Mouse (Mus musculus) stomach, embryonic 16.5 days (tissue): Measurements from ENCODE around the gene Cryzl2. TPM values are rescaled to one million over a fixed set of nuclear protein-coding genes. Genes with fewer than 3 reads are reported as not detected.

ENCODE experiments used
- ATAC-seq: fragments of 200-750 bp; cut with Nextera tagmentation; 2 replicates; pipeline ENCODE4 v1.8.0; 2017; ENCODE audit warnings: moderate number of reproducible peaks, moderate TSS enrichment; ENCODE audit not compliant: insufficient read depth, low FRiP score
- H3K27ac ChIP-seq: fragments of 300-500 bp; sonication (generic); 2 replicates; pipeline ENCODE4 v1.5.1; 2014; ENCODE audit warnings: low read length
- H3K27me3 ChIP-seq: fragments of 300-500 bp; sonication (generic); 2 replicates; pipeline ENCODE4 v1.6.1; 2014; ENCODE audit warnings: low read length, control low read depth, mixed read lengths; ENCODE audit not compliant: control insufficient read depth, insufficient read depth
- H3K36me3 ChIP-seq: fragments of 300-500 bp; sonication (generic); 2 replicates; pipeline ENCODE4 v1.6.1; 2014; ENCODE audit warnings: low read length; ENCODE audit not compliant: control insufficient read depth, insufficient read depth
- H3K4me1 ChIP-seq: fragments of 300-500 bp; sonication (generic); 2 replicates; pipeline ENCODE4 v1.6.1; 2014; ENCODE audit warnings: low read length, control low read depth, mixed read lengths; ENCODE audit not compliant: control insufficient read depth, insufficient read depth
- H3K4me2 ChIP-seq: fragments of 300-500 bp; sonication (generic); 2 replicates; pipeline ENCODE4 v1.6.1; 2014; ENCODE audit warnings: low read depth, low read length, mixed read lengths
- H3K4me3 ChIP-seq: fragments of 300-500 bp; sonication (generic); replicated peaks from 2 replicates; pipeline ENCODE4 v1.5.1; 2014; ENCODE audit warnings: mild to moderate bottlenecking, low read length
- H3K9ac ChIP-seq: fragments of 300-500 bp; sonication (generic); 2 replicates; pipeline ENCODE4 v1.6.1; 2014; ENCODE audit warnings: low read length
- H3K9me3 ChIP-seq: fragments of 300-500 bp; sonication (generic); replicated peaks from 2 replicates; pipeline ENCODE4 v1.6.1; 2016; ENCODE audit warnings: low read length, control low read depth; ENCODE audit not compliant: control insufficient read depth
- WGBS: fragments of 180-500 bp; shearing (Covaris S2); extraction: QIAGEN DNeasy Blood & Tissue Kit; methylation state at CpG from one replicate; pipeline ENCODE4 v1.1.7; 2014; 5-methylcytosine and 5-hydroxymethylcytosine counted together
- polyA plus RNA-seq: library from polyadenylated mRNA; unstranded; fragments of >200 nt; fragmentation: Nextera tagmentation; extraction: Ambion mirVana; gene quantifications from 2 replicates; pipeline ENCODE4 v1.2.1, GENCODE M21; 2015

Cryzl2 gene
- polyA plus RNA-seq, 1 experiment from 2014 or later = 13.2 TPM

GRCm38 (mm10) chr1:157507814-157508213, 49.4 kb downstream of the Cryzl2 start:
- peak; percentile 64; the same call in 1 of the 2 replicates for ATAC-seq
- 36% methylated on average over 5 of the region's 5 CpGs for WGBS
- no peaks in the 10 kb centered on the region for H3K9me3 ChIP-seq
- peak overlapping the region; percentile 22; the same call in 1 of the 2 replicates for H3K4me2 ChIP-seq
- no peak overlapping the region for H3K4me3 ChIP-seq
- no peaks in the 10 kb centered on the region for H3K4me1 ChIP-seq
- no peaks in the 10 kb centered on the region for H3K27me3 ChIP-seq
- no peak overlapping the region for H3K9ac ChIP-seq
- no peaks in the 10 kb centered on the region for H3K36me3 ChIP-seq
- H3K27ac ChIP-seq = no peak overlapping the region

- H3K27me3 ChIP-seq = no peaks in the 10 kb centered on the region
- no peak overlapping the region for H3K27ac ChIP-seq
- 38% methylated on average over 11 of the region's 11 CpGs for WGBS
- no peak overlapping the region for H3K4me3 ChIP-seq
- no peaks in the 10 kb centered on the region for H3K4me1 ChIP-seq
- no peak for ATAC-seq
- H3K9ac ChIP-seq = no peak overlapping the region
- no peak overlapping the region for H3K4me2 ChIP-seq
- no peaks in the 10 kb centered on the region for H3K36me3 ChIP-seq
- H3K9me3 ChIP-seq = no peaks in the 10 kb centered on the region
These were observed 54.5 kb downstream of the Cryzl2 start for GRCm38 (mm10) chr1:157512690-157513448.

GRCm38 (mm10) chr1:157513559-157513958, 55.2 kb downstream of the Cryzl2 start:
- no peak for ATAC-seq
- no peak overlapping the region for H3K4me3 ChIP-seq
- 64% methylated on average over 9 of the region's 9 CpGs for WGBS
- H3K36me3 ChIP-seq = no peaks in the 10 kb centered on the region
- no peak overlapping the region for H3K4me2 ChIP-seq
- no peaks in the 10 kb centered on the region for H3K4me1 ChIP-seq
- H3K27me3 ChIP-seq = no peaks in the 10 kb centered on the region
- H3K9me3 ChIP-seq = no peaks in the 10 kb centered on the region
- no peak overlapping the region for H3K9ac ChIP-seq
- H3K27ac ChIP-seq = no peak overlapping the region

- Histone ChIP-seq H3K27ac (no peak overlapping the region), H3K4me1 (no peaks in the 10 kb centered on the region), H3K9me3 (no peaks in the 10 kb centered on the region), H3K4me3 (no peak overlapping the region), H3K4me2 (no peak overlapping the region), H3K27me3 (no peaks in the 10 kb centered on the region), H3K9ac (no peak overlapping the region), H3K36me3 (no peaks in the 10 kb centered on the region)
- no peak for ATAC-seq
- 55% methylated on average over 4 of the region's 4 CpGs for WGBS
These were observed 55.9 kb downstream of the Cryzl2 start for GRCm38 (mm10) chr1:157514298-157514697.

- no peaks in the 10 kb centered on the region for H3K4me1 ChIP-seq
- no peak overlapping the region for H3K9ac ChIP-seq
- no peaks in the 10 kb centered on the region for H3K36me3 ChIP-seq
- WGBS = 76% methylated on average over 8 of the region's 8 CpGs
- H3K9me3 ChIP-seq = no peaks in the 10 kb centered on the region
- H3K27ac ChIP-seq = no peak overlapping the region
- H3K4me2 ChIP-seq = no peak overlapping the region
- no peak for ATAC-seq
- no peaks in the 10 kb centered on the region for H3K27me3 ChIP-seq
- no peak overlapping the region for H3K4me3 ChIP-seq
These were observed 58.7 kb downstream of the Cryzl2 start for GRCm38 (mm10) chr1:157516838-157517808.

- peak; percentile 58; the same call in 1 of the 2 replicates for ATAC-seq
These were observed 59.7 kb downstream of the Cryzl2 start for GRCm38 (mm10) chr1:157518111-157518523.

GRCm38 (mm10) chr1:157519396-157519795, 61.0 kb downstream of the Cryzl2 start:
- Histone ChIP-seq H3K4me1 (no peaks in the 10 kb centered on the region), H3K9ac (no peak overlapping the region), H3K4me3 (no peak overlapping the region), H3K4me2 (no peak overlapping the region), H3K36me3 (no peaks in the 10 kb centered on the region), H3K27me3 (no peaks in the 10 kb centered on the region), H3K9me3 (no peaks in the 10 kb centered on the region), H3K27ac (no peak overlapping the region)
- ATAC-seq = no peak
- WGBS = 80% methylated on average over 2 of the region's 2 CpGs

More at GRCm38 (mm10) chr1:157518111-157518523, 59.7 kb downstream of the Cryzl2 start:
- whole genome bisulfite sequencing = 45% methylated on average over 4 of the region's 4 CpGs
- Histone ChIP-seq H3K9me3 (no peaks in the 10 kb centered on the region), H3K9ac (no peak overlapping the region), H3K27ac (no peak overlapping the region), H3K4me3 (no peak overlapping the region), H3K27me3 (no peaks in the 10 kb centered on the region), H3K36me3 (no peaks in the 10 kb centered on the region), H3K4me1 (no peaks in the 10 kb centered on the region), H3K4me2 (no peak overlapping the region)

GRCm38 (mm10) chr1:157522322-157522721, 63.9 kb downstream of the Cryzl2 start:
- no peak overlapping the region for H3K27ac ChIP-seq
- no peaks in the 10 kb centered on the region for H3K36me3 ChIP-seq
- no peak for ATAC-seq
- H3K9me3 ChIP-seq = no peaks in the 10 kb centered on the region
- no peaks in the 10 kb centered on the region for H3K4me1 ChIP-seq
- no peak overlapping the region for H3K4me2 ChIP-seq
- H3K4me3 ChIP-seq = no peak overlapping the region
- no peaks in the 10 kb centered on the region for H3K27me3 ChIP-seq
- H3K9ac ChIP-seq = no peak overlapping the region
- 92% methylated on average over 5 of the region's 5 CpGs for WGBS

- 61% methylated on average over 7 of the region's 7 CpGs for WGBS
These were observed 66.4 kb downstream of the Cryzl2 start for GRCm38 (mm10) chr1:157524775-157525174.

More at GRCm38 (mm10) chr1:157524775-157525174, 66.4 kb downstream of the Cryzl2 start:
- Histone ChIP-seq H3K4me3 (no peak overlapping the region), H3K9ac (no peak overlapping the region), H3K4me2 (no peak overlapping the region), H3K27me3 (no peaks in the 10 kb centered on the region), H3K9me3 (no peaks in the 10 kb centered on the region), H3K36me3 (no peaks in the 10 kb centered on the region), H3K27ac (0 out of 2 replicates have a peak overlapping the region, but pooled peaks have one; percentile 89), H3K4me1 (no peaks in the 10 kb centered on the region)
- ATAC-seq = no peak; the same call in 1 of the 2 replicates
